Mouse (Mus musculus): ENCODE measurements around the gene Pgr. TPM values are rescaled to one million over a fixed set of nuclear protein-coding genes. Genes with fewer than 3 reads are reported as not detected.

Gene Pgr
- polyA plus RNA-seq, 1 experiment from 2014 or later, result 0.30 TPM

- Histone ChIP-seq H3K36me3 (no peaks in the 10 kb centered on the region), H3K9ac (no peak overlapping the region), H3K27me3 (replicated peaks) (no peaks in the 10 kb centered on the region), H3K4me1 (no peaks in the 10 kb centered on the region), H3K27ac (no peak overlapping the region), H3K4me3 (replicated peaks) (no peak overlapping the region), H3K9me3 (no peaks in the 10 kb centered on the region), H3K4me2 (no peak overlapping the region)
- ATAC-seq (ENCODE audit: insufficient read depth, low FRiP score, low read depth), result peak; percentile 77
- 62% methylated on average over 8 of the region's 8 CpGs for WGBS
Observed at GRCm38 (mm10) chr9:8964512-8965133, 65.0 kb downstream of the Pgr start.

GRCm38 (mm10) chr9:8970240-8970639 lies 70.6 kb downstream of the Pgr start:
- no peaks in the 10 kb centered on the region for H3K4me1 ChIP-seq
- H3K9me3 ChIP-seq, result no peaks in the 10 kb centered on the region
- WGBS, result 32% methylated on average over 7 of the region's 7 CpGs
- H3K27ac ChIP-seq, result no peak overlapping the region
- no peaks in the 10 kb centered on the region for H3K36me3 ChIP-seq
- no peak overlapping the region for H3K9ac ChIP-seq
- H3K4me3 ChIP-seq (replicated peaks), result no peak overlapping the region
- no peak for ATAC-seq (ENCODE audit: insufficient read depth, low FRiP score, low read depth)
- no peaks in the 10 kb centered on the region for H3K27me3 ChIP-seq (replicated peaks)
- no peak overlapping the region for H3K4me2 ChIP-seq

GRCm38 (mm10) chr9:8971491-8971890 lies 71.9 kb downstream of the Pgr start, which contains the start of gene Gm16485:
TSS of gene Gm16485 (plus strand) at chr9:8971791.
- Histone ChIP-seq H3K9ac (no peak within 1 kb of the TSS), H3K4me3 (replicated peaks) (no peak within 1 kb of the TSS), H3K36me3 (no peaks in the 10 kb centered on the region), H3K4me2 (no peak within 1 kb of the TSS), H3K9me3 (no peaks in the 10 kb centered on the region), H3K4me1 (no peaks in the 10 kb centered on the region), H3K27me3 (replicated peaks) (no peaks in the 10 kb centered on the region), H3K27ac (no peak within 1 kb of the TSS)
- WGBS, result 72% methylated on average over 2 of the region's 2 CpGs
- no peak for ATAC-seq (ENCODE audit: insufficient read depth, low FRiP score, low read depth)

DNA sequence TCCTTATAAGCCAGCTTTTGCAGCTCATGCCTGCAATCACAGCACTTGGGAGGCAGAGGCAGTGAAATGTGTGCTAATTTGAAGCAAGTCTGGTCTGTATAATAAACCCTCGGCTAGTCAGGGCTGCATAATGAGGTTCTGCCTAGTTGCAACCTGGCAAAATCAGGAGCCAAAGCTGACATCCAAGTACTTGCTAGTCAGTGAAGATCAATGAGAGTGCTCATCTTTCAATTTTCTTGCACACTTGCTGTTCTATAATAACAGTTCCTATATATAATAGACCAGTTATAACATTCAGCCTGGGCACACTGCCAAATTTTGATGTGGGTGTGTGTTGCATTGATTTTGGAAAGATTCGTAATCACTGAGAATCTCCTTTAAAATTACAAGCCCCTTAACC lies 78.1 kb downstream of the Pgr start:
- Histone ChIP-seq H3K36me3 (no peaks in the 10 kb centered on the region), H3K4me1 (no peaks in the 10 kb centered on the region), H3K27me3 (replicated peaks) (no peaks in the 10 kb centered on the region), H3K4me2 (no peak overlapping the region), H3K9me3 (no peaks in the 10 kb centered on the region), H3K4me3 (replicated peaks) (no peak overlapping the region), H3K9ac (no peak overlapping the region), H3K27ac (no peak overlapping the region)
- WGBS, result 54% methylated on average over 2 of the region's 2 CpGs
- no peak for ATAC-seq (ENCODE audit: insufficient read depth, low FRiP score, low read depth)

DNA sequence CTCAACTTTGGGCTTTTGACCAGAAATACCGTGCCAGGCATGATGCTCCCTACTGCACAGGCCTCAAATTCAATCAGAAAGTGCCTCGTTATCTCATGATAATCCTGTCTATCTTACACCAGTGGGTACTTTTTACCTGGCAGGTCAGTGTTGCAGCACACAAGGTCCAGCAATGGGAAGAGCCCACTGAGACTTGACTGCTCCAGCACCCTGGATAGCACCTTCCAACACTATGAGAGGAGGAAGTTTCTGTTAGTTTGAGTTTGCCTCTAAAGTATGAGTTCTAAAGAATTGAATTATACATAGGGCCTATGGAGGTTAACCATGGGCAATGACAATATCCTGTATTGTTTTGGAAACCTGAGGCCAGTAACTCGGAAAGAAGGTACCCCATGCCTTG lies 82.7 kb downstream of the Pgr start:
- Histone ChIP-seq H3K4me2 (no peak overlapping the region), H3K27me3 (replicated peaks) (no peaks in the 10 kb centered on the region), H3K9me3 (no peaks in the 10 kb centered on the region), H3K9ac (no peak overlapping the region), H3K4me3 (replicated peaks) (no peak overlapping the region), H3K36me3 (no peaks in the 10 kb centered on the region), H3K4me1 (no peaks in the 10 kb centered on the region), H3K27ac (no peak overlapping the region)
- 74% methylated on average over 3 of the region's 3 CpGs for WGBS
- no peak for ATAC-seq (ENCODE audit: insufficient read depth, low FRiP score, low read depth)

DNA sequence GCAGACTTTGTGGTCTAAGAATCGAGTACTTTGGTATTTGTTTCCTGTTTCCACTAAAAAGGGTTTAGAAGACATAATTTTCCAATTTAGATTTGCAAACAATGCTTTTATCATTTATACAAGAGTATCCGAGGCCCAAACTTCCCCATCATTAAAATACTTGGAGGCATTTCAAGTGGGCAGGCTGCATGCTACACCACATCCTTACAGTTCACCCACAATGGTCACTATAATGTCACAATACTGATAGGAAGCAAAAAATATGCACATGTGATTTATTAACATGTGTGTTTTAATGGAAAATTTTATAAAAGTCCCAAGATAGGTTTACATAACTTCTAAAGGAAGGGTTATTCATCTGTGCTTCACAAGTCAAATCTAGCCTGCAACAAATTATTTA lies 96.9 kb downstream of the Pgr start:
- Histone ChIP-seq H3K27ac (no peak overlapping the region), H3K36me3 (peaks cover 4% of the 10 kb centered on the region; the same call in 1 of the 2 replicates), H3K4me3 (replicated peaks) (no peak overlapping the region), H3K27me3 (replicated peaks) (no peaks in the 10 kb centered on the region), H3K4me1 (no peaks in the 10 kb centered on the region), H3K9me3 (no peaks in the 10 kb centered on the region), H3K4me2 (no peak overlapping the region), H3K9ac (no peak overlapping the region)
- ATAC-seq (ENCODE audit: insufficient read depth, low FRiP score, low read depth), result no peak
- WGBS, result 71% methylated on average over 2 of the region's 2 CpGs

GRCm38 (mm10) chr9:9001170-9001569 lies 101.5 kb downstream of the Pgr start:
- H3K4me3 ChIP-seq (replicated peaks), result no peak overlapping the region
- H3K9me3 ChIP-seq, result no peaks in the 10 kb centered on the region
- H3K4me2 ChIP-seq, result no peak overlapping the region
- no peaks in the 10 kb centered on the region for H3K27me3 ChIP-seq (replicated peaks)
- no peak for ATAC-seq (ENCODE audit: insufficient read depth, low FRiP score, low read depth)
- H3K9ac ChIP-seq, result no peak overlapping the region
- no peak overlapping the region for H3K27ac ChIP-seq
- H3K4me1 ChIP-seq, result no peaks in the 10 kb centered on the region
- peaks cover 9% of the 10 kb centered on the region; the same call in 1 of the 2 replicates for H3K36me3 ChIP-seq

- no peak for ATAC-seq (ENCODE audit: insufficient read depth, low FRiP score, low read depth)
- no peaks in the 10 kb centered on the region for H3K9me3 ChIP-seq
- WGBS, result 87% methylated on average over 2 of the region's 2 CpGs
Observed at GRCm38 (mm10) chr9:9015108-9015507, 115.5 kb downstream of the Pgr start.

More at GRCm38 (mm10) chr9:9015108-9015507, 115.5 kb downstream of the Pgr start:
- H3K27ac ChIP-seq, result no peak overlapping the region
- no peaks in the 10 kb centered on the region for H3K36me3 ChIP-seq
- H3K4me3 ChIP-seq (replicated peaks), result no peak overlapping the region
- H3K27me3 ChIP-seq (replicated peaks), result no peaks in the 10 kb centered on the region
- no peak overlapping the region for H3K9ac ChIP-seq
- H3K4me1 ChIP-seq, result no peaks in the 10 kb centered on the region
- H3K4me2 ChIP-seq, result no peak overlapping the region

Other genes with a start within 250 kb of the Pgr start
- 0.03 TPM in 2 replicates for gene Gm16485, start 72.0 kb downstream of the Pgr start, polyA plus RNA-seq (2015; fragmentation: Nextera tagmentation; extraction: Ambion mirVana)

Data from stomach, embryonic 15.5 days (tissue).